Mouse (Mus musculus) embryonic facial prominence, embryonic 10.5 days (tissue): ENCODE measurements around the gene Trappc2l. TPM values are rescaled to one million over a fixed set of nuclear protein-coding genes. Genes with fewer than 3 reads are reported as not detected.

Experiments used
- DNase-seq: peaks from one replicate; pipeline ENCODE4 v3.0.0-alpha.2; 2017; ENCODE audit warnings: low spot score
- H3K27ac ChIP-seq: fragments of 300-500 bp; sonication (generic); replicated peaks from 2 replicates; pipeline ENCODE4 v1.5.1; 2016; ENCODE audit warnings: mild to moderate bottlenecking
- H3K27me3 ChIP-seq: fragments of 300-500 bp; sonication (generic); replicated peaks from 2 replicates; pipeline ENCODE4 v1.6.1; 2016; ENCODE audit warnings: low read depth, mild to moderate bottlenecking; ENCODE audit not compliant: poor library complexity, severe bottlenecking
- H3K36me3 ChIP-seq: fragments of 300-500 bp; sonication (generic); replicated peaks from 2 replicates; pipeline ENCODE4 v1.6.1; 2016; ENCODE audit warnings: mild to moderate bottlenecking, moderate library complexity
- H3K4me1 ChIP-seq: fragments of 300-500 bp; sonication (generic); 2 replicates; pipeline ENCODE4 v1.6.1; 2016
- H3K4me3 ChIP-seq: fragments of 300-500 bp; sonication (generic); 2 replicates; pipeline ENCODE4 v1.5.1; 2016; ENCODE audit warnings: mild to moderate bottlenecking, moderate library complexity
- H3K9me3 ChIP-seq: fragments of 300-500 bp; sonication (generic); 2 replicates; pipeline ENCODE4 v1.6.1; 2016; ENCODE audit warnings: mild to moderate bottlenecking
- WGBS: fragments of 180-500 bp; shearing (Covaris S2); methylation state at CpG from one replicate; pipeline ENCODE4 v1.1.7; 2016; 5-methylcytosine and 5-hydroxymethylcytosine counted together
- polyA plus RNA-seq: library from polyadenylated mRNA; unstranded; fragments of >200 nt; fragmentation: Nextera tagmentation; extraction: Ambion mirVana; gene quantifications from 2 replicates; pipeline ENCODE4 v1.2.1, GENCODE M21; 2016

Gene Trappc2l
- polyA plus RNA-seq, 1 experiment from 2014 or later: 49.6 TPM

- Histone ChIP-seq H3K36me3 (no peaks in the 10 kb centered on the region), H3K4me3 (no peak overlapping the region), H3K4me1 (peaks cover 21% of the 10 kb centered on the region), H3K27me3 (no peaks in the 10 kb centered on the region), H3K27ac (no peak overlapping the region), H3K9me3 (no peaks in the 10 kb centered on the region)
- no peak for DNase-seq
- WGBS: 56% methylated on average over 7 of the region's 7 CpGs
Observed at GRCm38 (mm10) chr8:122586171-122586570, 25.3 kb upstream of the Trappc2l start.

GRCm38 (mm10) chr8:122586749-122587148 is 24.7 kb upstream of the Trappc2l start:
- H3K4me3 ChIP-seq: no peak overlapping the region
- no peak for DNase-seq
- H3K27me3 ChIP-seq: no peaks in the 10 kb centered on the region
- H3K9me3 ChIP-seq: no peaks in the 10 kb centered on the region
- 86% methylated on average over 10 of the region's 10 CpGs for WGBS
- peaks cover 18% of the 10 kb centered on the region for H3K4me1 ChIP-seq
- no peak overlapping the region for H3K27ac ChIP-seq
- no peaks in the 10 kb centered on the region for H3K36me3 ChIP-seq

GRCm38 (mm10) chr8:122593240-122593639 is 18.2 kb upstream of the Trappc2l start:
- Histone ChIP-seq H3K4me1 (peaks cover 43% of the 10 kb centered on the region), H3K4me3 (no peak overlapping the region), H3K27ac (0 out of 2 replicates have a peak overlapping the region, but pooled peaks have one; percentile 48), H3K27me3 (no peaks in the 10 kb centered on the region), H3K36me3 (no peaks in the 10 kb centered on the region), H3K9me3 (no peaks in the 10 kb centered on the region)
- DNase-seq: no peak
- WGBS: 70% methylated on average over 12 of the region's 12 CpGs

- H3K4me1 ChIP-seq: peaks cover 43% of the 10 kb centered on the region
- no peak for DNase-seq
- no peaks in the 10 kb centered on the region for H3K36me3 ChIP-seq
- no peaks in the 10 kb centered on the region for H3K27me3 ChIP-seq
- H3K4me3 ChIP-seq: no peak overlapping the region
- 79% methylated on average over 19 of the region's 19 CpGs for WGBS
- H3K27ac ChIP-seq: peak overlapping the region; percentile 48; the same call in 1 of the 2 replicates
- no peaks in the 10 kb centered on the region for H3K9me3 ChIP-seq
Observed at GRCm38 (mm10) chr8:122593783-122594507, 17.5 kb upstream of the Trappc2l start.

- Histone ChIP-seq H3K9me3 (no peaks in the 10 kb centered on the region), H3K4me1 (peaks cover 43% of the 10 kb centered on the region), H3K27ac (no peak overlapping the region), H3K27me3 (no peaks in the 10 kb centered on the region), H3K36me3 (no peaks in the 10 kb centered on the region), H3K4me3 (no peak overlapping the region)
- 53% methylated on average over 4 of the region's 4 CpGs for WGBS
- DNase-seq: no peak
Observed at GRCm38 (mm10) chr8:122596031-122596430, 15.4 kb upstream of the Trappc2l start.

- peaks cover 7% of the 10 kb centered on the region; the same call in 1 of the 2 replicates for H3K4me1 ChIP-seq
- H3K27ac ChIP-seq: no peak overlapping the region
- no peaks in the 10 kb centered on the region for H3K27me3 ChIP-seq
- no peak overlapping the region for H3K4me3 ChIP-seq
- no peak for DNase-seq
- no peaks in the 10 kb centered on the region for H3K36me3 ChIP-seq
- H3K9me3 ChIP-seq: no peaks in the 10 kb centered on the region
- WGBS: 92% methylated on average over 9 of the region's 9 CpGs
Observed at GRCm38 (mm10) chr8:122600666-122601065, 10.8 kb upstream of the Trappc2l start.

GRCm38 (mm10) chr8:122604640-122605039 is 6.8 kb upstream of the Trappc2l start:
- Histone ChIP-seq H3K9me3 (no peaks in the 10 kb centered on the region), H3K27ac (no peak overlapping the region), H3K27me3 (no peaks in the 10 kb centered on the region), H3K4me3 (no peak overlapping the region), H3K4me1 (no peaks in the 10 kb centered on the region), H3K36me3 (no peaks in the 10 kb centered on the region)
- WGBS: 77% methylated on average over 1 of the region's 1 CpGs
- DNase-seq: no peak

- WGBS: 80% methylated on average over 4 of the region's 4 CpGs
- Histone ChIP-seq H3K27me3 (no peaks in the 10 kb centered on the region), H3K9me3 (no peaks in the 10 kb centered on the region), H3K36me3 (no peaks in the 10 kb centered on the region), H3K4me1 (peaks cover 2% of the 10 kb centered on the region), H3K4me3 (no peak overlapping the region), H3K27ac (no peak overlapping the region)
- DNase-seq: no peak
Observed at GRCm38 (mm10) chr8:122605367-122605766, 6.1 kb upstream of the Trappc2l start.

- H3K27me3 ChIP-seq: no peaks in the 10 kb centered on the region
- no peak overlapping the region for H3K4me3 ChIP-seq
- peaks cover 13% of the 10 kb centered on the region for H3K4me1 ChIP-seq
- H3K36me3 ChIP-seq: no peaks in the 10 kb centered on the region
- WGBS: 87% methylated on average over 11 of the region's 12 CpGs
- no peak overlapping the region for H3K27ac ChIP-seq
- no peak for DNase-seq
- H3K9me3 ChIP-seq: no peaks in the 10 kb centered on the region
Observed at GRCm38 (mm10) chr8:122606810-122607209, 4.6 kb upstream of the Trappc2l start.

- H3K4me1 ChIP-seq: peaks cover 26% of the 10 kb centered on the region
- H3K9me3 ChIP-seq: no peaks in the 10 kb centered on the region
- 59% methylated on average over 4 of the region's 4 CpGs for WGBS
- peaks cover 11% of the 10 kb centered on the region for H3K36me3 ChIP-seq
- no peaks in the 10 kb centered on the region for H3K27me3 ChIP-seq
- H3K27ac ChIP-seq: 0 out of 2 replicates have a peak overlapping the region, but pooled peaks have one; percentile 87
- H3K4me3 ChIP-seq: peak overlapping the region; percentile 82; the same call in 1 of the 2 replicates
- DNase-seq: no peak
Observed at GRCm38 (mm10) chr8:122610209-122610608, 1.2 kb upstream of the Trappc2l start.

- Histone ChIP-seq H3K27ac (peak overlapping the region; percentile 87), H3K9me3 (no peaks in the 10 kb centered on the region), H3K36me3 (peaks cover 16% of the 10 kb centered on the region), H3K4me3 (peak overlapping the region; percentile 82), H3K27me3 (no peaks in the 10 kb centered on the region), H3K4me1 (peaks cover 28% of the 10 kb centered on the region)
- 4% methylated on average over 20 of the region's 20 CpGs for whole genome bisulfite sequencing
- no peak for DNase-seq
Observed at GRCm38 (mm10) chr8:122610612-122611277, 695 bp upstream of the Trappc2l start.

- 79% methylated on average over 9 of the region's 9 CpGs for WGBS
- Histone ChIP-seq H3K36me3 (peaks cover 17% of the 10 kb centered on the region), H3K9me3 (no peaks in the 10 kb centered on the region), H3K4me3 (no peak overlapping the region), H3K4me1 (peaks cover 58% of the 10 kb centered on the region), H3K27me3 (0 out of 2 replicates have a peak, but pooled peaks cover under 1% of the 10 kb centered on the region), H3K27ac (no peak overlapping the region; the same call in 1 of the 2 replicates)
- DNase-seq: no peak
Observed at GRCm38 (mm10) chr8:122616181-122616905, 4.9 kb downstream of the Trappc2l start.
